Comparison of ENCODE assay signal across 8 mouse cellular contexts in genomic region chr2:103662121-103662520, GRCm38 (mm10).
DNase-seq lines count a peak whose midpoint lies in the region; ATAC-seq lines count a peak whose summit lies in the region.

No protein-coding gene starts in this region.

- peaks cover 34% of the 10 kb centered on the region for H3K4me1 ChIP-seq in midbrain, embryonic 13.5 days (replicated peaks)

- H3K4me3 ChIP-seq in midbrain, embryonic 13.5 days (replicated peaks): no peak overlapping the region

- H3K27ac ChIP-seq in midbrain, embryonic 13.5 days: no peak overlapping the region

- 62% methylated on average over 4 of the region's 4 CpGs for WGBS in midbrain, embryonic 13.5 days

- no peaks in the 10 kb centered on the region for H3K9me3 ChIP-seq in midbrain, embryonic 13.5 days

- no peaks in the 10 kb centered on the region for H3K36me3 ChIP-seq in midbrain, embryonic 13.5 days

- H3K9ac ChIP-seq in midbrain, embryonic 13.5 days (replicated peaks): no peak overlapping the region

- peak; percentile 9 for DNase-seq in cerebellum, adult 11-12 months
- DNase-seq in cerebellum, adult 11 months: no peak
- peak; percentile 60 to 62 for DNase-seq in spleen, postnatal 36 days (ENCODE audit: low spot score in 2 of 2)
- no peak for DNase-seq in spleen, postnatal 4 days (ENCODE audit: low spot score in 2 of 2)
- peak; percentile 76 for DNase-seq in heart, adult 8-10 months (ENCODE audit: low spot score)
- DNase-seq in lung, postnatal 14 days: peak; percentile 19

- ATAC-seq in midbrain, embryonic 13.5 days: no peak
- no peak for ATAC-seq in erythroblast, adult 5-6 weeks (replicated peaks; ENCODE audit: low FRiP score, poor library complexity, severe bottlenecking)

- H3K27me3 ChIP-seq in midbrain, embryonic 13.5 days: no peaks in the 10 kb centered on the region

- no peak overlapping the region for H3K4me2 ChIP-seq in midbrain, embryonic 13.5 days (replicated peaks)

Comparison
In these comparisons a context has a peak if more than half of its experiments do, and no peak if none do; other contexts are left out.
1. DNase-seq: peak in cerebellum, adult 11-12 months (single experiment), spleen, postnatal 36 days (2 of 2), heart, adult 8-10 months (single experiment) and lung, postnatal 14 days (single experiment); none in cerebellum, adult 11 months (single experiment) and spleen, postnatal 4 days (0 of 2).